Mouse (Mus musculus) induced T-regulatory cell, adult 2 months (primary cell): ENCODE measurements around the gene Dgcr6.
"Not testable (repeated sequence)": the region's sequence is repeated elsewhere in the genome, so short reads cannot be mapped to it uniquely, and the experiment has no call there.

ENCODE experiments used
- DNase-seq: peaks from one replicate; pipeline ENCODE4 v3.0.0-alpha.2; 2012; ENCODE audit warnings: low read depth

Gene Dgcr6

DNA sequence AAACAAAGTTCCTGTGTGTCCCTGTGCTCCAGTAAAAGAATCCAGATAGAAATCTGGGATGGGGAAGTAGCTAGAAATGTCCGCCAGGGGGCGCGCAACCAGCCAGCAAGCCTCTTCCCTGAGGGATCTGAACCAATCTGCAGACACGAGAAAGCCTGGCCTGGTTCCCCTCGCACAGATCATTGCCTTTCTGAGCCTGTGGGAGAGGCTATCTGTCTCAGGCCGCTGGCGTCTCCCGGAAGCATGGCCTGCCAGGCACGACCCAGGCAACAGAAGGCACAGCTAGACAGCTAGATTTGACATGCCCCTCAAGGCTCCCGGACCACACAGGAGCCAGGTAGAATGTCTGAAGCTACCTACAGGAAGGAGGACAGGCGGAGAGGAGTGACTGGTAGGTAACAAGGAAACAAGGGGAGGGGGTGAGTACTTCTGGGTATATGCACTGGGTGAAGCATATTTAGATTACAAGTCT is at the start of gene Dgcr6:
Gene Dgcr6, plus strand, starts transcription at position 130 of the 472 bp plus-strand sequence.
- peak; percentile 75 for DNase-seq

DNA sequence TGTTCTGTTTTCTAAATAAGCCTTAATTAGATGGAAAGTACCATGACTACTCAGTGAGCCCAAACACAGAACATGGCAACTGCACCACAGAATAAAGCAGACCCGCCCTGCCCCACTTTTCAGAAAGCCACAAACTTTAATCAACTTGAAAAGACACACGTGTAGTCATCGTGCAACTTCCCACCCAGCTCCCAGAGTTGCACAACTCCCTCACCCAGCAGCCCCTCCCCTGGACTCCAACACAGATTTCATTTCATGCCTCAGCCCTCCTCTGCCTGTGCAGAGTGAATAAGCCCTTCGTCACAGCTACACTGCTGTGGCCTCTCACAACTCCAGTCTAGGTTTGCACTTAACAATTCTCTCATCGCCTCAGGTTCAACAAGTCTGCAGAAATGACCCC is 48.1 kb upstream of the Dgcr6 start:
- no peak for DNase-seq

DNA sequence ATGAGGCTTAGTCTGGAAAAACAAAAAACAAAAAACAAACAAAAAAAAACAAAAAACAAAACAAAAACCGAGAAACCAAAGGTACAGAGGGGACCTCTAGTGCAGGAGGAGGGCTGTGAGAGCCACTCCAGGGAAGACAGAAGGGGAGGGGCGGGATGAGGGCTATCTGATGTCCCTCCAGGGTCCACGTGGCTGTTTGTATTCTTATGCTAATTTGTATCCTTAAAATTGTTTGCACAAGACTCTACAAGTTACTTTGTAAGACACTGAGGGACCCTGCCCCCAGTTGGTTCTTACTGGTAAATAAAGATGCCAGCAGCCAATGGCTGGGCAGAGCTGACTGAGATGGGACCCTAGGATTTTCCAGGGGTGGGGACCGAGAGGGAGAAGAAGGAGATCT is 45.6 kb upstream of the Dgcr6 start:
- no peak for DNase-seq

DNA sequence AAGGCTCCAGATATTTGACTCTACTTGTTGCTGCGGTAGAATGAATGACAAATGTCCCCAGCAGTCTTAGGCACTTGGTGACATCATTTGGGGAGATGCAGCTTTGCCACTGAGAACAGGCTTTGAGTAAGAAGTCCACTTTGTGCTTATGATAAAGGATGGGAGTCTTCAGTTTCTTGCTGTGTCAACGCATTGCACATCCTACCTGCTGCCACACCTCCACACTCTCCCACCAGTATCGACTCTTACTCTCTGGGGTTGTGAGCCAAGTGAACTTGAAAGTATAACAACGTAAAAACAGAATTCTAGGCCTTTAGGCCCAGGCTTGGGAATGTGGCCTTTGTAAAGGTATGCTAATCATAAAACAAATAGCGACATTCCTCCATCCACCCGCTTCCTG is 41.6 kb upstream of the Dgcr6 start:
- DNase-seq: no peak

DNA sequence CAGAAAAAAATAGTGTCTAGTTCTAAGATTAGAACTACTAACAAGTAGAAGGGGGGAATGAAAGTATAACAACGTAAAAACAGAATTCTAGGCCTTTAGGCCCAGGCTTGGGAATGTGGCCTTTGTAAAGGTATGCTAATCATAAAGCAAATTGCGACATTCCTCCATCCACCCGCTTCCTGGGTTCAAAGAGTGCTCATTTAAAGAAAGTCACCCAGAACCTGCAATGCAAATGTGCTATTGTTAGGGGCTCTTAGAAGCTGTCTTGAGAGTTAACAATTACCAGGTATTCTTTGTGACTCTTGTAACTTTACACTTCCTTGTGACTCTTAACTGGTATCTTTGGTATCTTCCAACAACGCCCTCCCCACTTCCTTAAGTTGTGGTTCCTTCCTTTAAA is 36.2 kb upstream of the Dgcr6 start:
- DNase-seq: not testable (repeated sequence)

DNA sequence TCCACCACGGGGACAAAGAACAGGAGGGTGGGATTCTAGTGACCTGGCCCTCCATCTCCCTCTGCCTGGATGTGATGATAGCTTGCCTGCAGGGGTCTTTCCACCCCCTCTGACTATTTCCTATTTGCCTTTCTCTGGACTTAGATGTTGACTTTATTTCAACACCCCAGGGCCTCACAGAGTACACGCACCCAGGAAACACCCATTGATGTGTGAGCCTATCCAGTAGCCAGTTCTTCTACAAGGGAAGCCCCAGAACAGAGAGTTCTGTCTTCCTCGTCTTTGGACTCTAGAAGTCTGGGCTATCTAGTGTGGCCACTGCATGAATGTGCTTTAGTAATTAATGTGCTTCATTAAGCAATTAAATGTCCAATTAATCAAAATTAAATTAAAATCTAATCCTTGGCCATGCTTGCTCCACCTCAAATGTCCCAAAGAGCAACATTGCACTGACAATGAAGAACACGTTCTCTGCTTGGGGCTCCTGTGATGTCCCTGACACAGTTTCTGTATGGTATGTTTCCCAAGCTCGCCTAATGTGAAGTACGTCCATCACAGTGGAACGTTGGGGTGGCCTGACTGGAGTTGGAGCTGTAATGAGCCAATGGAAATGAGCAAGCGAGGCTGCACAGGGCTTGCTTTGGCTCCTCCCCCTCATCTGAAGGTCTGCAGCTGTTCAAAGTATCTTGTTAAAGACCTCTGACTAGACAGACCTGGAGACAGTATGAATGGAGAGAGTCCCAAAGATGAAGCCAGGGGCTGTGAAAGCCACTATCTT is 29.7 kb upstream of the Dgcr6 start:
- DNase-seq: no peak

DNA sequence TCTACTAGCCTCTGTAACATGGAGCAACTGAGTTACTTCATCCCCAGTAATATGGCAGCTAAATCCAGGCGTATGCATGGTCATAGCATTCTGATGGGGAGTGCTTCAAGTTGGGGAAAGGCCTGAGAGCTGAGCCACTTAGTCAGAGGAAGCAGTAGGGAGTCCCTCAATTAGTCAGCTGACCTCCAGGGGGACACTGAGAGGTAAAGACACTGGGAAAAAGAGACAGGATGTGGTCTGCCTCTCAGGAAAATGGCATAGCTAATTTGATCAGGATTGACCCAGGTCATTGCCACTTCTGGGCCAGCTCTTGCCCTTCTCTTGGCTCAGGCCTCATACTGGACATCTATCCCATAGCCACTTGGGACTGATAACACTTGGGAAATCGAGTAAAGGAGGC is 25.3 kb upstream of the Dgcr6 start:
- DNase-seq: no peak

DNA sequence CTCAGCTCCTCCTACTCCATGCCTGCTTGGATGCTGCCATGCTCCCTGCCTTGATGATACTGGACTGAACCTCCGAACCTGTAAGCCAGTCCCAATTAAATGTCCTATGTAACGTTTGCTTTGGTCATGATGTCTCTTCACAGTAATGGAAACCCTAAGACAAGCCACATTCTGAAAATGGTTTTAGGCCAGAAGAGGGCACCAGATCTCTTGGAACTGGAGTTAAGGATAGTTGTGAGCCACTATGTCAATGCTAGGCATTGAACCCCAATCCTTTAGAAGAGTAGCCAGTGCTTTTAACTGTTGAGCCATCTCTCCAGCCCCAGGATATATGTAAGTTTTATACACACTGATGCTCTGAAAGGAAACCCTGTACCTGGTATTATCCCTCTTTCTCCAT is 20.9 kb upstream of the Dgcr6 start:
- DNase-seq: peak; percentile 45

DNA sequence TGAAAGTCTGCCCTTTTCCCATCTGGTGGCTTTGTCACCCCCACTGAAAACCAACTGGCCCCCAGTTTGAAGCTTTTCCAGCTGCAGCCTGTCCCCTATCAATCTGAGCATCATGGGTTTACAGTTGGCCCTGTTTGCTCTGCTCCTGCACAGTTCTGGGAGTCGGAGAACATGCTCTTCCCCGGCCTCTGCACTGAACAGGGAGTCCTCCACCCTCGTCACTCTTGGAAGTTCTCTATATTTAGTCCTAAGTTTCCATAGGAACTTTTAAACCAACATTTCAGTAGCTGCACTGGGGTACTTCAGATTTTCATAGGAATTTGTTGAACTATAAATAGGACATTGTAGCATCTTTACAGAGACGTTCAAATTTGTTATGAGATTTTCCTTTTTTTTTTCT is 19.4 kb upstream of the Dgcr6 start:
- DNase-seq: no peak

DNA sequence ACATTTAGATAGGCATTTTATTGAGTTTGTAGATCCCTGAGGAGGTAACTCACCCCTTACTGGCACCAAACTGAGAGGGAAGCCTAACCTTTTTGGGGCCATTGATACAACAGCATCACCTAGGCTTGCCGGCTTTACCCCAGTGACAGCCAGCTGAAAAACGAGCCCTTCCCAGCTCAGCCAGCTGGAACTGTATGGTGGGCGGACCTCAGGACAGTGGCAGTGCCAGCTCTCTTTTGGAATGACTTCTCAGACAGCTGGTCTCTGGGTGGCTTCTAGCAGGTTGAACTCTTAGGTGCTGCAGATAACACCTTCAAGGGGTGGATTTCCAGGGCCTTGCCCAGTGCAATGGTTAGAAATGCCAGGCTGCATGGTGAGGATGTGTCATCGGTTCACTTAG is 18.4 kb upstream of the Dgcr6 start:
- no peak for DNase-seq

DNA sequence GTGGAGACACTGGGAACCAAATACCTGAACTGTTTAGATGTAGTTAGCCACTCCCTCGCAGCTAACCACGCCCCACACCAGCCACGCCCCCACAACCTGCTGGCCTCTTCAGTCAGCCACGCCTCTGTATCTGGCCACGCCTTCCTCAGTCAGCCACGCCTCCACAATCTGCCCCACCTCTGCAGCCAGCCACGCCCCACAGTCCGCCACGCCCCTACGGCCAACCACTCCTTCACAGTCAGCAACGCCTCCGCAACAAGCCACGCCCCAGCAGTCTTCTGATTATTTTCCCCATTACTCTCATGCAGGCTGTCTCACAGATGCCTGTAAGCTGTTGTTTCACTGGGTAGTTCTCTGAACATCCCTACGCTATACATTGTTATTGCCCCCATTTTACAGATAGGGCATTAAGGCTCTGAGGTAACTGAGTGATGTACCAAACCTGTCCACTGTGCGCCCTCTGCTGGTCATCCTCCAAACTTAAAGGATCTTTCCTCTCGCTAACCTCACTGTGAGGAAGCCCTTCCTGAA is 16.2 kb upstream of the Dgcr6 start:
- peak; percentile 86 for DNase-seq

DNA sequence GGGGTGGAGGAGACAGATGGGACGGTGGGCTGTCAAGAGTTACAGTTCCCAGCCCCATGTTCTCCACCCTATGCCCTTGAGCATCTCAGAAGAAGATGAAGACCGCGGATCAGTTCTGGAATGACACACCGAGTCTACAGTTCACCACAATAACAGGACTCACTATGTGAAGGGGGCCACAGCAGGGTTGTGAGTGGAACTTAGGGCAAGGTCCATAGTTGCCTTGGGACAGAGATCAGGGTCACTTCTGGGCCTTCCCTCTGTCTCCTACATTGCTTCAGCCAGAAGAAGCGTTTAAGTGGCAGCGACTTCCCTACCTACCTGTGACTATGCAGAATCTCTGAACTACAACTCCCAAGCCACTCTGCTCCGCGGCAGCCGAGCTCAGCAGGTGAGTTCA is 15.6 kb upstream of the Dgcr6 start:
- DNase-seq: no peak

DNA sequence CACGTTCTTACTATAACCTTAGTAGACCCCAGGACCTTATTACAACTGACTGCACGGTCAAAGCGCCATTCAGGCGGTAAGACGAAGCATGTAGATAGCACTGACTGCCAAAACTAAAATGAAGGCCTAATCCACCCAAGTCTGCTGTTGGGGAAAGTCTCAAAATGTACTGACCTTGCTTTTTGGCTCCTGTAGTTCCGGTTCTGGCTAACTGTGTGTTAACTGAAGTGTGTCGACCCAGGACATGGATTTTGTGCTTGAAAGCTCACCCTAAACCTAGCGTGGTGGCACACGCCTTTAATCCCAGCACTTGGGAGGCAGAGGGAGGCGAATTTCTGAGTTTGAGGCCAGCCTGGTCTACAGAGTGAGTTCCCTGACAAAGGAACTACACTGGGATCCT is 7.7 kb upstream of the Dgcr6 start:
- DNase-seq: no peak

DNA sequence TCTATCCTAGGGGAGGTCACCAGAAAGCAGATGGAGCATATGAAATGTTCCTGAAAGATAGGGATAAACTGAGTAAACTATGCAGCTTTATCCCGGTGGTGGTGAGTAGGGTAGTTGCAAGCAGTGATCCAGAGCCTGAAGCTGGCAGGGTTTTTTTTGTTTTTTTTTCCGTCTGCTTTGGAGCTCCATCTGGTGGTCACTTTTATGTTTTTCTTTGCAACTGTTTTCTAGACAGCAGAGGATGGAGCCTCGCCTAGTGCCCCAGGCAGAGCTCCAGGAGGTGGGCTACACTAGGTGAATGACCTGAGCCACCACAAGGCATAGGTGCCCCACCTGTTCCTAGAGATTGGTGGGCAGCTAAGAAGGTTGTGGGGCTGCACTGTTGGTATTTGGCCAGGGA is 5.0 kb upstream of the Dgcr6 start:
- DNase-seq: peak; percentile 78

DNA sequence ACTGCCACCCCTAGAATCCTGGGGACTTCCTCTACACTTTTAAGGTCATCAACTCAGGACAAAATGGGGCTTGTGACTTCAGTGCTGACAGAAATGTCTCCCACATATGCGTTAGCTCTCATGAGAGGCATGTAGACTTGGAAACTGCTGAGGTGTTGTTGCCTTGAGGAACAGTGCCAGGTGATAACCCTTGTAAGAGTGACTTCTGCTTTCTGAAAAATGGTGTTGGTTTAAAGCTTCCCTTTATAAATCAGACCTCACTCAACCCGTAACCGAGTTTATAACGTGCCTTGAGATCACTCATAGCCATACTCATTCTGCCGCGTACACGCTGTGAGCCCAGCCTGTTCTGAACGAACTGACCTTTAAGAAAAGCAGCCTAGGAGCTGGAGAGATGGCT is 4.6 kb upstream of the Dgcr6 start:
- DNase-seq: no peak

DNA sequence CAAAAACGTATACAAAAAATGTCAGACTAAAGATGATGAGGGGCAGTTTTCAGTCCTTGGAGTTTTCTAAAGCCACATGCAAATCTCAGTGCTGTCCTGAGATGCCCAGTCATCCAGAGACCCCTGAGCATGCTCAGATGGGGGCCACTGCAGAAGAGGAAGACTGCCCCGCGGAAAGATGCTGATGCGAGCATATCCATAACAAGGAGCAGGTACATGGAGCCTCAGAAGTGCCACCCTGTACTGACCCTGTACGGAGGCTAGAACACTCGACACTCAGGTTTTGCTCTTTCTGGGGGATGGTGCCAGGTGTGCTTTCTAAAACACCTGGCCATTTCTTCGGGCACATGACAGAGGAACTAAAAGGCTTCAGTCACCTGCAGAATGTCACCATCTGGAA is 338 bp upstream of the Dgcr6 start:
- no peak for DNase-seq

DNA sequence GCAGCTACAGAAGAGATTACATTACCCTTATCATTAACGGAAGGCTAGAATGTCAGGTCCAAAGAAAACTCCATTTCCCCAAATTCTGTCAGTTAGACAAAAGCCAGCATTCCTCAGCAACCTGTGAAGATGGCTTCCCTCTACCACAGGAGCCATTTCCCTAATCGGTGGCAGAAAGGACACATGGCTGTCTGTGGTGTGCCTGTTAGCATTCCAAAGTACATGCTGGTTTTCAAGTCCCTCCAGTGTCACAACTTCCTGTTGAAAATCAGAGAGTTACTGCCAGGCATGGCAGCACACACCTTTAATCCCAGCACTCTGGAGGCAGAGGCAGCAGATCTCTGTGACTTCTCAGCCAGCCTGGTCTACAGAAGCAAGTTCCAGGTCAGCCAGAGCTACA is 3.6 kb downstream of the Dgcr6 start:
- no peak for DNase-seq

DNA sequence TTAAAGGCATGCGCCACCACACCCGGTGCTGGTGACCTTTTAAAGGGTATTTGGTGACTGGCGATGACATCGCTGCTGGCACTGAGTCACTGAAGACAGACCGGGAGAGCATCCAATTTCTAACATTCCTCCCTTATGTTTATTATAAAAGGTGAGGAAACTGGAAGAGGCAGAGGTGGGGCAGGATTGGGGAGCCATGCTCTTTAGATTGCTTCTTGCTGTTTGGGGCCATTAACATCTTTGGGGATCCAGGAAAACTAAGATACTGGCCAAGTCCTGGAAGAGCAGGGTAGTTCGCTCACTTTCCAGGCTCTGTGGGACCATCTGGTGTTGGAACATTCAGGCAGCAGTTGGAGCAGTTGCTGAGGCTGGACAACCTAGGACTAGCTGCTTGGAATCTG is 5.7 kb downstream of the Dgcr6 start:
- DNase-seq: no peak

DNA sequence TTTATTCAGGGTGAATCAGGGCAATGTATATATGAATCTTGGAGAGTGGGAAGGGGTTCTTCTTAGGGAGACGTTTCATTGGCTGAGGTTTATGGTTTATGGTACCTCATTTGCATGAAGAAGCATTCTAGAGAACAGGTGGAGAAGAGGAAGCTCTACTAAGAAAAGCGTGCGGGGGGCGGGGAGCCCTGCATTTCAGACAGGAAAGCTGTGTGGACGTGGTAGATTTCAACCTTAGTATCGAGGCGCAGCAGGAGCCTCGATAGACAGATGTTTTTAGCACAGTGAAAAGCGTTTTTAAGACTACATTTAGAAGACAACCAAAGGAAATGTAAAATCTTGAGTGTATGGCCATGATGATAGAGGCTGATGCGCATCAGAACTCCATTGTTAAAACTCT is 6.6 kb downstream of the Dgcr6 start:
- no peak for DNase-seq

DNA sequence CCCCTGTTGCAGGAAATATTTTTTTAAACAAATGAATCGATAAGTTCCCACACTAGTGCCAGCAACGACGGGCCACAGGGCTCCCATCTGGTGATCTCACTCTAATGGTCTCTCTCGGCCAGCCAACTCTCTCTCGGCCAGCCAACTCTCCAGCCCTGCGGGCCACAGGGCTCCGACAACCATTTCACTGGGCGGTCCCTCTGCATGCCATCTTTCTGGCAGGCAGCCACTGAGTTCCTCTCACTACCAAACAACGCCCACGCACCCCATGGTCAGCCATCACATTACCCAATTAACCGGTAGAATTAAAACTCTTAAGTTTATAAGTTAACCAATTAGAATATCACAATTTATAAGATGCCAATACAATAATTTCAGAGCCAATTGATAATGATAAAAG is 8.5 kb downstream of the Dgcr6 start:
- DNase-seq: no peak

DNA sequence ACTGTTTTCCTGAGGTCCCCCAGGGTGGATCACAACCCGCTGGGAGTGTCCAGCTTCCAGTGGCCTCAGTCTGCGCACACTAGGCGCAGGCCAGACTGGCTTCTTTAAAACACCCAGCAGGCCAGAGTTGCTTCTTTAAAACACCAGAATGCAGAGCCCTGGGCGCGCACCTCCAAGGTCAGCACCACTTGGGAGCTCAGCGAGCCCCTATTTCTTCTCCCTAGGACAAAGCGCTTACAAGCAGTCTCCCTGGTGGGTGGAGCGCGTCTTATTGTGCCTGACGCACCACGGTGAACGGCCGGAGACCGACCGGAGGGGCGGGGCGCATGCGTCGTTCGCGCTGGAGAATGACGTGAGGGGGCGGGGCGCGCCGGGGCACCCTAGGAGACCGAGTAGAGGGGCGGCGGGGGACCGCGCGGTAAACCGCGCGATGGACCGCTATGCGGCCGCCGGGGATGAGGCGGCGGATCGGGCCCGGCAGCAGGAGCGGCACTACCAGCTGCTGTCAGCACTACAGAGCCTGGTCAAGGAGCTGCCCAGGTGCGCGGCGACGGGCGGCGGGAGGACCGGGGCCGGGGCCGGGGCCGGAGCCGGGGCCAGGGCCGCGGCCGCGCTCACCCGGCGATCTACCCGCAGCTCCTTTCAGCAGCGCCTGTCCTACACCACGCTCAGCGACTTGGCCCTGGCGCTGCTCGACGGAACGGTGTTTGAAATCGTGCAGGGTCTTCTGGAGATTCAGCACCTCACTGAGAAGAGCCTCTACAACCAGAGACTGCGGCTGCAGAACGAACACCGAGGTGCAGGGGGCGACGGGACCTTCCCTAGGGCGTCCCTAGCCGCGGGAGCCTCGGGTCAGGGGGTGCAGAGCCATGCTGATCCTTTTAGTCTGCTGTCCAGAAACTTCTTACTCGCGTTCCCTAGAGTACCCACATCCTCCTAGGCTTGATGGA is 13.7 kb downstream of the Dgcr6 start:
- peak; percentile 93 for DNase-seq

DNA sequence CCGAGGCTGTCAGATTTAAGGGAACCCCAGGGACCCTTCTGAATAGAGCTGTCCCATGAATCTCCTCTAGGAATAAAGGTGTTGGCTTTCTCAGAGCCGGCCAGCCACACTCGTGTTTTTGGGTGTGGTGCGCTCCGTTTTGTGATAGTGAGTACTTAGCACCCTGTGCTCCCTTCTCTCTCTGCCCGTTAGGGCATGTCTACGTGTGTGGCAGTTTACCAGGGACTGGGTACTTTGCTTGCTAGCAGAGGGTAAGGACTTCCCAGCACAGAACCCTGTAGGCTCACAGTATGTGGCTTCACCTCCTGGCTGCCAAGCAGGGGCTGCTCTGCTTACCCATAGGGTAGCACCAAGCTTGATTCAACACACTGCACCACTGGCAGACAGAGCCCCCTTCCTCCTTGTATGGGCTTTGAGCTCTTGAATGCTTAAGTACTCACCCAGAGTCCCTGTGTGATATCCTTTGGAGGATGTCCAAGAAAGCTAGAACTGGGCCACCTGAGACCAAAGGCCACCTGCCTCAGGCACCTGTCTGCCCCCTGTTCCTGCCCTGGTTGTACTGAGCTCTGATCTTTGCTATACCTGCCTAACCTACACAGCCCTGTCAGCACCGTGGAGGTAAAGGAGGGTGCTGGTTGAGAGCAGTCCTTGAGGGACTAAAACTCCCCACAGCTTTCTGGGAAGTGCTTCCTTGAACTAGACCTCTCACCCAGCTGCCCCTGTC is 16.2 kb downstream of the Dgcr6 start:
- DNase-seq: no peak
